ENCODE assay signal across 8 mouse cellular contexts in genomic region chr10:93539775-93540430, GRCm38 (mm10). TPM values are rescaled to one million over a fixed set of nuclear protein-coding genes. Genes with fewer than 3 reads are reported as not detected.
DNase-seq lines count a peak whose midpoint lies in the region; ATAC-seq and TF ChIP-seq lines count a peak whose summit lies in the region.

TSS of gene Amdhd1 (minus strand) at chr10:93540033.

- no peaks in the 10 kb centered on the region for H3K9me3 ChIP-seq in forebrain, embryonic 11.5 days (ENCODE audit: control insufficient read depth, low read length)
- no peaks in the 10 kb centered on the region for H3K9me3 ChIP-seq in heart, embryonic 16.5 days (replicated peaks; ENCODE audit: control insufficient read depth, low read length)
- no peaks in the 10 kb centered on the region for H3K9me3 ChIP-seq in liver, postnatal 0 days (ENCODE audit: low read length)
- H3K9me3 ChIP-seq in neural tube, embryonic 13.5 days: no peaks in the 10 kb centered on the region

- no peak for TF ChIP-seq EP300 in liver, postnatal 0 days (IDR thresholded peaks at IDR 0.05; ENCODE audit: low read depth)

- peak; percentile 95 for TF ChIP-seq CTCF in liver, postnatal 0 days (IDR thresholded peaks at IDR 0.05; ENCODE audit: low read depth)
- peak; percentile 37; the same call in 1 of the 2 replicates for TF ChIP-seq CTCF in testis, adult 2 months (IDR thresholded peaks at IDR 0.05; ENCODE audit: control insufficient read depth, insufficient read depth, insufficient replicate concordance, low read depth, low read length)

- peak within 1 kb of the TSS; percentile 30 for H3K4me3 ChIP-seq in forebrain, embryonic 11.5 days (ENCODE audit: low read depth, low read length)
- peak within 1 kb of the TSS; percentile 55 for H3K4me3 ChIP-seq in heart, embryonic 16.5 days (ENCODE audit: low read length)
- H3K4me3 ChIP-seq in liver, postnatal 0 days (ENCODE audit: low read depth, low read length): peak within 1 kb of the TSS; percentile 57
- peak within 1 kb of the TSS; percentile 34 for H3K4me3 ChIP-seq in neural tube, embryonic 13.5 days
- peak within 1 kb of the TSS; percentile 85 for H3K4me3 ChIP-seq in testis, adult 2 months (ENCODE audit: control insufficient read depth, low read depth, low read length)

- peak; percentile 53 for DNase-seq in c-Kit-positive CD71-positive TER-119-negative erythroid progenitor cells, embryonic 14.5 days (ENCODE audit: low read depth)
- DNase-seq in forebrain, embryonic 11.5 days (ENCODE audit: low spot score): peak; percentile 92
- peak; percentile 84 to 91 for DNase-seq in kidney, postnatal 25 days
- peak; percentile 94 for DNase-seq in liver, postnatal 0 days

- H3K36me3 ChIP-seq in forebrain, embryonic 11.5 days (ENCODE audit: control insufficient read depth, insufficient read depth, low read length): no peaks in the 10 kb centered on the region
- no peaks in the 10 kb centered on the region for H3K36me3 ChIP-seq in heart, embryonic 16.5 days (ENCODE audit: control insufficient read depth, insufficient read depth)
- H3K36me3 ChIP-seq in liver, postnatal 0 days (replicated peaks; ENCODE audit: insufficient read depth, low read length): no peaks in the 10 kb centered on the region
- H3K36me3 ChIP-seq in neural tube, embryonic 13.5 days: no peaks in the 10 kb centered on the region
- no peaks in the 10 kb centered on the region for H3K36me3 ChIP-seq in testis, adult 2 months (ENCODE audit: control insufficient read depth, insufficient read depth, low read length)

- no peaks in the 10 kb centered on the region; the same call in 1 of the 2 replicates for H3K27me3 ChIP-seq in forebrain, embryonic 11.5 days (ENCODE audit: control insufficient read depth, insufficient read depth, low read length)
- 0 out of 2 replicates have a peak, but pooled peaks cover 5% of the 10 kb centered on the region for H3K27me3 ChIP-seq in heart, embryonic 16.5 days (ENCODE audit: control insufficient read depth, insufficient read depth, low read length)
- no peaks in the 10 kb centered on the region for H3K27me3 ChIP-seq in liver, postnatal 0 days (ENCODE audit: insufficient read depth, low read length)
- peaks cover 20% of the 10 kb centered on the region for H3K27me3 ChIP-seq in neural tube, embryonic 13.5 days
- no peaks in the 10 kb centered on the region for H3K27me3 ChIP-seq in testis, adult 2 months (ENCODE audit: control insufficient read depth, insufficient read depth, low read length)

- peak within 1 kb of the TSS; percentile 53 for H3K9ac ChIP-seq in forebrain, embryonic 11.5 days (ENCODE audit: low read length)
- peak within 1 kb of the TSS; percentile 68 for H3K9ac ChIP-seq in heart, embryonic 16.5 days (ENCODE audit: low read length)
- H3K9ac ChIP-seq in liver, postnatal 0 days (replicated peaks): peak within 1 kb of the TSS; percentile 63
- peak within 1 kb of the TSS; percentile 54 for H3K9ac ChIP-seq in neural tube, embryonic 13.5 days

- peak within 1 kb of the TSS; percentile 70 for H3K4me2 ChIP-seq in forebrain, embryonic 11.5 days (ENCODE audit: low read depth, low read length, severe bottlenecking)
- peak within 1 kb of the TSS; percentile 88 for H3K4me2 ChIP-seq in heart, embryonic 16.5 days (ENCODE audit: low read depth, low read length)
- peak within 1 kb of the TSS; percentile 77 for H3K4me2 ChIP-seq in liver, postnatal 0 days (ENCODE audit: low read depth, low read length)
- H3K4me2 ChIP-seq in neural tube, embryonic 13.5 days: peak within 1 kb of the TSS; percentile 63

- 6% methylated on average over 35 of the region's 35 CpGs for WGBS in forebrain, embryonic 11.5 days
- 2% methylated on average over 35 of the region's 35 CpGs for WGBS in heart, embryonic 16.5 days
- WGBS in liver, postnatal 0 days (ENCODE audit: insufficient replicate concordance): 2% methylated on average over 35 of the region's 35 CpGs
- 4% methylated on average over 35 of the region's 35 CpGs for WGBS in neural tube, embryonic 13.5 days

- TF ChIP-seq POLR2A in testis, adult 2 months (IDR thresholded peaks at IDR 0.05; ENCODE audit: control insufficient read depth, low read depth, low read length): no peak

- no peaks in the 10 kb centered on the region; the same call in 1 of the 2 replicates for H3K4me1 ChIP-seq in forebrain, embryonic 11.5 days (replicated peaks; ENCODE audit: control insufficient read depth, insufficient read depth, low read length)
- H3K4me1 ChIP-seq in heart, embryonic 16.5 days (ENCODE audit: control insufficient read depth, insufficient read depth, low read length): peaks cover 7% of the 10 kb centered on the region
- peaks cover 9% of the 10 kb centered on the region for H3K4me1 ChIP-seq in liver, postnatal 0 days (ENCODE audit: insufficient read depth)
- H3K4me1 ChIP-seq in neural tube, embryonic 13.5 days (replicated peaks): peaks cover 17% of the 10 kb centered on the region
- H3K4me1 ChIP-seq in testis, adult 2 months (ENCODE audit: control insufficient read depth, insufficient read depth, low read length): peaks cover 9% of the 10 kb centered on the region

- peak; percentile 72 for ATAC-seq in CD4-positive, CD25-positive, alpha-beta regulatory T cell, adult 4 months
- peak; percentile 95 for ATAC-seq in forebrain, embryonic 11.5 days (replicated peaks; ENCODE audit: low FRiP score)
- peak; percentile 95 for ATAC-seq in heart, embryonic 16.5 days (replicated peaks; ENCODE audit: extremely low read depth, insufficient read depth, low FRiP score)
- peak; percentile 85 for ATAC-seq in liver, postnatal 0 days
- peak; percentile 92 for ATAC-seq in neural tube, embryonic 13.5 days (ENCODE audit: low read depth)

- no peak within 1 kb of the TSS for H3K27ac ChIP-seq in forebrain, embryonic 11.5 days (ENCODE audit: low read depth, low read length)
- no peak within 1 kb of the TSS for H3K27ac ChIP-seq in heart, embryonic 16.5 days (ENCODE audit: low read length)
- H3K27ac ChIP-seq in liver, postnatal 0 days (ENCODE audit: low read depth): peak within 1 kb of the TSS; percentile 82
- no peak within 1 kb of the TSS for H3K27ac ChIP-seq in neural tube, embryonic 13.5 days (replicated peaks)
- H3K27ac ChIP-seq in testis, adult 2 months (ENCODE audit: control insufficient read depth, insufficient read depth, low read depth, low read length): peak within 1 kb of the TSS; percentile 72

RNA-seq across cellular contexts. Expression of gene Amdhd1, which starts in this region (rescaled TPM):
- polyA plus RNA-seq in CD4-positive, CD25-positive, alpha-beta regulatory T cell, adult 4 months (2017; shearing (Covaris generic)): under 1 TPM; 0.43 to 0.82 TPM
- 0.08 and 0.25 TPM in 2 replicates for polyA plus RNA-seq in forebrain, embryonic 11.5 days (2014; fragmentation: Nextera tagmentation; extraction: Ambion mirVana)
- polyA plus RNA-seq in heart, embryonic 16.5 days (2015; fragmentation: Nextera tagmentation; extraction: Ambion mirVana): 0.19 and 0.25 TPM in 2 replicates
- polyA plus RNA-seq in liver, postnatal 0 days (2015; fragmentation: Nextera tagmentation; extraction: Ambion mirVana): 80.3 and 91.6 TPM in 2 replicates
- polyA plus RNA-seq in neural tube, embryonic 13.5 days (2015; fragmentation: Nextera tagmentation; extraction: Ambion mirVana): not detected in 2 replicates
- polyA plus RNA-seq in testis, adult 2 months (2012; rRNA removed): 0.07 TPM in 1 of 2 replicates, not detected in the other

Comparison
In these comparisons a context has a peak if more than half of its experiments do, and no peak if none do; other contexts are left out.
1. RNA of gene Amdhd1 (polyA plus RNA-seq): 80.3 to 91.6 TPM in liver, postnatal 0 days; 0.43 to 0.82 TPM in CD4-positive, CD25-positive, alpha-beta regulatory T cell, adult 4 months, 0.19 to 0.25 TPM in heart, embryonic 16.5 days, 0.08 to 0.25 TPM in forebrain, embryonic 11.5 days, 0.07 TPM in testis, adult 2 months and not detected in neural tube, embryonic 13.5 days; every median in the first group is over 10 times any median in the second.
2. Peak in ATAC-seq in CD4-positive, CD25-positive, alpha-beta regulatory T cell, adult 4 months; RNA of the gene not detected or under 1 TPM.
3. Peak in DNase-seq, ATAC-seq, H3K4me3 ChIP-seq, H3K9ac ChIP-seq and H3K4me2 ChIP-seq in forebrain, embryonic 11.5 days; RNA of the gene not detected or under 1 TPM.
4. Peak in ATAC-seq, H3K4me3 ChIP-seq, H3K9ac ChIP-seq and H3K4me2 ChIP-seq in heart, embryonic 16.5 days; RNA of the gene not detected or under 1 TPM.
5. Peak in ATAC-seq, H3K4me3 ChIP-seq, H3K9ac ChIP-seq and H3K4me2 ChIP-seq in neural tube, embryonic 13.5 days; RNA of the gene not detected or under 1 TPM.
6. H3K27ac ChIP-seq: peak in liver, postnatal 0 days (single experiment) and testis, adult 2 months (single experiment); none in forebrain, embryonic 11.5 days (single experiment), heart, embryonic 16.5 days (single experiment) and neural tube, embryonic 13.5 days (single experiment).
7. H3K4me3 ChIP-seq: peak in every context shown above with its lines; median percentile 85 in testis, adult 2 months; 57 in liver, postnatal 0 days; 55 in heart, embryonic 16.5 days; 34 in neural tube, embryonic 13.5 days; 30 in forebrain, embryonic 11.5 days.
8. Peak in every context shown above with its lines, with median percentiles within 50 percentile points of each other: ATAC-seq, DNase-seq, H3K4me2 ChIP-seq and H3K9ac ChIP-seq.